Mouse (Mus musculus) ES-E14 (cell line): ENCODE data around the gene Dedd2. TPM values are rescaled to one million over a fixed set of nuclear protein-coding genes. Genes with fewer than 3 reads are reported as not detected.

Experiments
- DNase-seq: peaks from one replicate; pipeline ENCODE4 v3.0.0-alpha.2; 2013; ENCODE audit warnings: low read depth, low spot score
- H3K27ac ChIP-seq: 2 replicates; pipeline ENCODE4 v1.5.1; 2012; ENCODE audit warnings: low read depth, mild to moderate bottlenecking, low read length, moderate library complexity, mixed read lengths; ENCODE audit not compliant: poor library complexity, insufficient read depth, severe bottlenecking
- H3K36me3 ChIP-seq: 2 replicates; pipeline ENCODE4 v1.6.1; 2012; ENCODE audit warnings: mild to moderate bottlenecking, low read length, moderate library complexity, mixed read lengths; ENCODE audit not compliant: control insufficient read depth, poor library complexity, insufficient read depth, severe bottlenecking
- H3K4me1 ChIP-seq, 2 experiments: fragments of 150-350 bp in 1 of 2; sonication (generic) in 1 of 2; 2 replicates each; pipeline ENCODE4 v1.6.1; 2012; ENCODE audit warnings: low read length in 2 of 2, mild to moderate bottlenecking in 1 of 2, mixed read lengths in 1 of 2; ENCODE audit not compliant: control insufficient read depth in 2 of 2, insufficient read depth in 2 of 2, poor library complexity in 1 of 2
- H3K4me3 ChIP-seq, 2 experiments: fragments of 150-350 bp in 1 of 2; sonication (generic) in 1 of 2; 2 replicates each; pipeline ENCODE4 v1.5.1; 2012; ENCODE audit warnings: low read length in 2 of 2, low read depth in 1 of 2, mild to moderate bottlenecking in 1 of 2, mixed read lengths in 1 of 2; ENCODE audit not compliant: insufficient read depth in 1 of 2, poor library complexity in 1 of 2, severe bottlenecking in 1 of 2
- H3K9ac ChIP-seq: 2 replicates; pipeline ENCODE4 v1.6.1; 2012; ENCODE audit warnings: low read depth, mild to moderate bottlenecking, low read length, mixed read lengths; ENCODE audit not compliant: poor library complexity, insufficient read depth, severe bottlenecking
- H3K9me3 ChIP-seq: fragments of 150-350 bp; sonication (generic); 2 replicates; pipeline ENCODE4 v1.6.1; 2012; ENCODE audit warnings: low read depth, mild to moderate bottlenecking, low read length; ENCODE audit not compliant: control insufficient read depth, insufficient read depth
- CHD2 ChIP-seq: IDR thresholded peaks from 2 replicates; pipeline ENCODE4 v1.6.1; 2014; ENCODE audit warnings: mild to moderate bottlenecking, low read depth, low read length, inconsistent platforms
- HCFC1 ChIP-seq: IDR thresholded peaks from 2 replicates; pipeline ENCODE4 v1.6.1; 2012; ENCODE audit warnings: low read length, inconsistent platforms, borderline replicate concordance; ENCODE audit not compliant: insufficient read depth
- MAFK ChIP-seq: IDR thresholded peaks from 2 replicates; pipeline ENCODE4 v1.6.1; 2014; ENCODE audit warnings: mild to moderate bottlenecking, low read depth, low read length, inconsistent platforms; ENCODE audit not compliant: insufficient read depth
- ZC3H11A ChIP-seq: IDR thresholded peaks from 2 replicates; pipeline ENCODE4 v1.6.1; 2012; ENCODE audit warnings: low read depth, mild to moderate bottlenecking, inconsistent platforms, low read length, borderline replicate concordance
- ZNF384 ChIP-seq: IDR thresholded peaks from 2 replicates; pipeline ENCODE4 v1.6.1; 2012; ENCODE audit warnings: low read depth, low read length, inconsistent platforms
- in situ Hi-C, 2 experiments: fragments of 600-800 bp; cut with MboI; formaldehyde crosslinking; loops; one replicate each; pipeline ENCODE4 v1.15.1; 2025; ENCODE audit warnings: low sequenced_read_pairs in 2 of 2, inconsistent platforms in 1 of 2; ENCODE audit not compliant: unreplicated experiment in 2 of 2
- total RNA-seq: library from RNA; depleted of rRNA; stranded (reverse); fragments of 300-350 nt; gene quantifications from 2 replicates; pipeline ENCODE4 v1.2.3, GENCODE M21; 2012

The Dedd2 gene
- total RNA-seq, 1 experiment, result 22.8 TPM

DNA sequence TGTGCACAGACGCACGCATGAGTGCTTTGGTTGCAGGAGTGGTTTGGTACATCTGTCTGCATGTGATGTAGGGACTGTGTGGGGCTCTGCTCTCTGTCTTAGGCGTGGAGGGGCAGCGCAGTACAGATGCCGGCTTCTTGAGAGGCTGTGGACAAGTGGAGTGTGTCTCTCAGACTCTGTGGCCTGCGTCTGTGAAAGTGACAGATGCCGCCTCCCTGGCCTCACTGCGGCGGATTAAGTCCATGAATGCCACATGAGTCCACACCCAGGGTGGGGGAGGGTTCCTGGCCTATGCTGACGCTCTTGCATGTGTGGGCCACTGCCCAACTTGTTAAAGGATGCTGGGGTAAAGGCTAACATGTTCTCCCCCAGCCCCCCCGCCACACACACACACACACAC is 46.1 kb downstream of the Dedd2 start:
- Histone ChIP-seq H3K4me3 (no peak overlapping the region), H3K9ac (no peak overlapping the region), H3K27ac (no peak overlapping the region), H3K4me1 (peaks cover 2 to 3% of the 10 kb centered on the region in 2 experiments; a peak in 2 of 4 replicates), H3K9me3 (no peaks in the 10 kb centered on the region), H3K36me3 (no peaks in the 10 kb centered on the region)
- in situ Hi-C loops, result no loop called here
- DNase-seq, result no peak
- no peak for TF ChIP-seq ZNF384
- TF ChIP-seq ZC3H11A, result no peak
- no peak for TF ChIP-seq MAFK
- no peak for TF ChIP-seq HCFC1
- TF ChIP-seq CHD2, result no peak

DNA sequence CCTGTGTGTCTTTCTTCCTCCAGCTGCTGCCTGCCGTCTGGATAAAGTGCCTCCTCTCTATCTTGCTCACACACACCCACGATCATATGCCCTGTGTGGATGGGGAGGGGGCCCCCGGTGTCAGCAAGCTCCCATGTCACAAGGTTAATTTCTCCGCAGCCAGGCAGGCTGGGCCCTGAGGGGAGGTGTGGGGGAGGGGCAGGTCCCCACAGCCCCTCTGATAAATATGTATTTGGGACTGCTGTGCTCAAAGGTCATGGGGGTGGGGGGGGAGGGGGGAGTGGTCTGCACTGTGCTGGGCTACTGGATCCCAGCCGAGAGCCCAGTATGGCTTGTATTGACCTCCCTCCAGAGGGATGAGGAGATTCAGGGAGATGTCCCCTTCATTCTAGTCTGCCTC is 47.7 kb downstream of the Dedd2 start:
- no peaks in the 10 kb centered on the region for H3K9me3 ChIP-seq
- no peak for DNase-seq
- no peak overlapping the region for H3K9ac ChIP-seq
- in situ Hi-C loops, result no loop called here
- peaks cover 2 to 3% of the 10 kb centered on the region in 2 experiments; a peak in 2 of 4 replicates for H3K4me1 ChIP-seq
- no peak overlapping the region for H3K4me3 ChIP-seq
- TF ChIP-seq ZC3H11A (no peak), MAFK (no peak), HCFC1 (no peak), CHD2 (no peak), ZNF384 (no peak)
- H3K36me3 ChIP-seq, result no peaks in the 10 kb centered on the region
- H3K27ac ChIP-seq, result no peak overlapping the region

- DNase-seq, result no peak
- H3K9ac ChIP-seq, result no peak overlapping the region
- no peak overlapping the region for H3K27ac ChIP-seq
- no peak overlapping the region for H3K4me3 ChIP-seq
- TF ChIP-seq HCFC1, result no peak
- no peak for TF ChIP-seq ZNF384
- TF ChIP-seq MAFK, result no peak
- no peak for TF ChIP-seq ZC3H11A
- no peak for TF ChIP-seq CHD2
- peaks cover 3 to 5% of the 10 kb centered on the region in 2 experiments; a peak in 2 of 4 replicates for H3K4me1 ChIP-seq
- H3K36me3 ChIP-seq, result no peaks in the 10 kb centered on the region
- in situ Hi-C loops, result no loop called here
- H3K9me3 ChIP-seq, result no peaks in the 10 kb centered on the region
Measured at GRCm38 (mm10) chr7:25170583-25170982, 49.8 kb downstream of the Dedd2 start.

GRCm38 (mm10) chr7:25166106-25166505 is 54.3 kb downstream of the Dedd2 start:
- in situ Hi-C loops, result no loop called here
- TF ChIP-seq ZC3H11A (no peak), ZNF384 (no peak), CHD2 (no peak), HCFC1 (no peak), MAFK (no peak)

GRCm38 (mm10) chr7:25156158-25156648 is 64.2 kb downstream of the Dedd2 start:
- Histone ChIP-seq H3K27ac (no peak overlapping the region), H3K4me1 (peaks cover 2 to 42% of the 10 kb centered on the region in 2 experiments; a peak in 2 of 4 replicates), H3K9me3 (no peaks in the 10 kb centered on the region), H3K4me3 (peak overlapping the region; percentile 5 to 60; a peak in 2 of 4 replicates), H3K36me3 (no peaks in the 10 kb centered on the region), H3K9ac (no peak overlapping the region)
- in situ Hi-C loops, result no loop called here
- no peak for TF ChIP-seq ZC3H11A
- DNase-seq, result no peak

More at GRCm38 (mm10) chr7:25166106-25166505, 54.3 kb downstream of the Dedd2 start:
- peaks cover 0 to 5% of the 10 kb centered on the region in 2 experiments; a peak in 1 of 4 replicates for H3K4me1 ChIP-seq
- no peaks in the 10 kb centered on the region for H3K36me3 ChIP-seq
- H3K9me3 ChIP-seq, result no peaks in the 10 kb centered on the region
- no peak overlapping the region for H3K4me3 ChIP-seq
- no peak for DNase-seq
- H3K9ac ChIP-seq, result no peak overlapping the region
- H3K27ac ChIP-seq, result no peak overlapping the region
